In genomic region chr19:29325053-29325851, GRCm38 (mm10) we compare ENCODE assay signal across 8 mouse cellular contexts. TPM values are rescaled to one million over a fixed set of nuclear protein-coding genes. Genes with fewer than 3 reads are reported as not detected.
DNase-seq lines count a peak whose midpoint lies in the region; ATAC-seq lines count a peak whose summit lies in the region.

Insl6 (minus strand) TSS chr19:29325356.

- H3K4me2 ChIP-seq in hindbrain, embryonic 14.5 days (replicated peaks), result peak within 1 kb of the TSS; percentile 56
- H3K4me2 ChIP-seq in limb, embryonic 15.5 days, result peak within 1 kb of the TSS; percentile 60
- peak within 1 kb of the TSS; percentile 64 for H3K4me2 ChIP-seq in midbrain, embryonic 15.5 days

- peak within 1 kb of the TSS; percentile 58 for H3K4me3 ChIP-seq in brown adipose tissue, adult 24 weeks (ENCODE audit: insufficient read depth, low read depth, low read length)
- H3K4me3 ChIP-seq in hindbrain, embryonic 14.5 days (replicated peaks; ENCODE audit: low read length), result peak within 1 kb of the TSS; percentile 21
- peak within 1 kb of the TSS; percentile 42 for H3K4me3 ChIP-seq in limb, embryonic 15.5 days
- H3K4me3 ChIP-seq in midbrain, embryonic 15.5 days, result peak within 1 kb of the TSS; percentile 30

- H3K27ac ChIP-seq in brown adipose tissue, adult 24 weeks (replicated peaks; ENCODE audit: low read depth, low read length), result no peak within 1 kb of the TSS
- H3K27ac ChIP-seq in hindbrain, embryonic 14.5 days, result no peak within 1 kb of the TSS
- H3K27ac ChIP-seq in limb, embryonic 15.5 days, result 0 out of 2 replicates have a peak within 1 kb of the TSS, but pooled peaks have one; percentile 50
- no peak within 1 kb of the TSS for H3K27ac ChIP-seq in midbrain, embryonic 15.5 days

- H3K27me3 ChIP-seq in hindbrain, embryonic 14.5 days (ENCODE audit: control insufficient read depth, insufficient read depth, low read length), result no peaks in the 10 kb centered on the region
- no peaks in the 10 kb centered on the region for H3K27me3 ChIP-seq in limb, embryonic 15.5 days
- H3K27me3 ChIP-seq in midbrain, embryonic 15.5 days (replicated peaks), result no peaks in the 10 kb centered on the region; the same call in 1 of the 2 replicates

- peak; percentile 72; the same call in 1 of the 2 replicates for ATAC-seq in hindbrain, embryonic 14.5 days (ENCODE audit: low FRiP score)
- ATAC-seq in limb, embryonic 15.5 days (ENCODE audit: insufficient number of reproducible peaks, low FRiP score, low TSS enrichment, low read depth), result peak; percentile 85; the same call in 1 of the 2 replicates
- ATAC-seq in midbrain, embryonic 15.5 days (replicated peaks), result peak; percentile 69

- H3K9ac ChIP-seq in hindbrain, embryonic 14.5 days, result no peak within 1 kb of the TSS
- 0 out of 2 replicates have a peak within 1 kb of the TSS, but pooled peaks have one; percentile 8 for H3K9ac ChIP-seq in limb, embryonic 15.5 days
- H3K9ac ChIP-seq in midbrain, embryonic 15.5 days, result no peak within 1 kb of the TSS; the same call in 1 of the 2 replicates

- no peaks in the 10 kb centered on the region for H3K4me1 ChIP-seq in brown adipose tissue, adult 24 weeks (ENCODE audit: control insufficient read depth, insufficient read depth, insufficient read length, low read length)
- no peaks in the 10 kb centered on the region for H3K4me1 ChIP-seq in hindbrain, embryonic 14.5 days (replicated peaks; ENCODE audit: control insufficient read depth, insufficient read depth, low read length)
- 0 out of 2 replicates have a peak, but pooled peaks cover 4% of the 10 kb centered on the region for H3K4me1 ChIP-seq in limb, embryonic 15.5 days
- peaks cover 5% of the 10 kb centered on the region; the same call in 1 of the 2 replicates for H3K4me1 ChIP-seq in midbrain, embryonic 15.5 days

- peak; percentile 73 to 82 for DNase-seq in cerebellum, postnatal 10 days
- DNase-seq in cerebellum, adult 9-11 months, result no peak
- DNase-seq in forelimb bud, embryonic 11.5 days (ENCODE audit: low read depth, low spot score), result peak; percentile 70
- peak; percentile 30 for DNase-seq in hindbrain, embryonic 14.5 days (ENCODE audit: low spot score)
- peak; percentile 55 to 71 for DNase-seq in spleen, postnatal 14 days (ENCODE audit: low spot score in 2 of 2)

- H3K36me3 ChIP-seq in hindbrain, embryonic 14.5 days (replicated peaks; ENCODE audit: control insufficient read depth, insufficient read depth), result no peaks in the 10 kb centered on the region
- H3K36me3 ChIP-seq in limb, embryonic 15.5 days, result no peaks in the 10 kb centered on the region
- H3K36me3 ChIP-seq in midbrain, embryonic 15.5 days (replicated peaks), result no peaks in the 10 kb centered on the region

- H3K9me3 ChIP-seq in hindbrain, embryonic 14.5 days (ENCODE audit: control insufficient read depth, low read length), result no peaks in the 10 kb centered on the region
- H3K9me3 ChIP-seq in limb, embryonic 15.5 days, result no peaks in the 10 kb centered on the region
- no peaks in the 10 kb centered on the region for H3K9me3 ChIP-seq in midbrain, embryonic 15.5 days

- WGBS in hindbrain, embryonic 14.5 days, result 5% methylated on average over 31 of the region's 31 CpGs
- 3% methylated on average over 19 of the region's 31 CpGs for WGBS in limb, embryonic 15.5 days
- WGBS in midbrain, embryonic 15.5 days, result 5% methylated on average over 31 of the region's 31 CpGs

RNA-seq across cellular contexts. Expression of gene Insl6, which starts in this region (rescaled TPM):
- 8.0 and 8.2 TPM in 2 replicates for polyA plus RNA-seq in brown adipose tissue, adult 24 weeks (2012; ENCODE audit: insufficient read depth, insufficient read length, missing spikeins)
- polyA plus RNA-seq in hindbrain, embryonic 14.5 days (2014; fragmentation: Nextera tagmentation; extraction: Ambion mirVana), result 1.7 and 1.8 TPM in 2 replicates
- polyA plus RNA-seq in limb, embryonic 15.5 days (2015; fragmentation: Nextera tagmentation; extraction: Ambion mirVana), result 3.9 and 5.0 TPM in 2 replicates
- polyA plus RNA-seq in midbrain, embryonic 15.5 days (2015; fragmentation: Nextera tagmentation; extraction: Ambion mirVana), result 1.5 and 1.9 TPM in 2 replicates
